Mouse (Mus musculus) T-cell, adult 66 days (primary cell): Measurements from ENCODE around the gene Cdt1. TPM values are rescaled to one million over a fixed set of nuclear protein-coding genes. Genes with fewer than 3 reads are reported as not detected.

Experiments used
- total RNA-seq, 2 experiments: library from RNA; stranded (reverse); gene quantifications; 3 replicates in 1 of 2; 4 replicates in 1 of 2; pipeline ENCODE4 v1.2.4; 2023

The Cdt1 gene
- total RNA-seq: 10 to 100 TPM; 72.0 to 78.6 TPM

DNA sequence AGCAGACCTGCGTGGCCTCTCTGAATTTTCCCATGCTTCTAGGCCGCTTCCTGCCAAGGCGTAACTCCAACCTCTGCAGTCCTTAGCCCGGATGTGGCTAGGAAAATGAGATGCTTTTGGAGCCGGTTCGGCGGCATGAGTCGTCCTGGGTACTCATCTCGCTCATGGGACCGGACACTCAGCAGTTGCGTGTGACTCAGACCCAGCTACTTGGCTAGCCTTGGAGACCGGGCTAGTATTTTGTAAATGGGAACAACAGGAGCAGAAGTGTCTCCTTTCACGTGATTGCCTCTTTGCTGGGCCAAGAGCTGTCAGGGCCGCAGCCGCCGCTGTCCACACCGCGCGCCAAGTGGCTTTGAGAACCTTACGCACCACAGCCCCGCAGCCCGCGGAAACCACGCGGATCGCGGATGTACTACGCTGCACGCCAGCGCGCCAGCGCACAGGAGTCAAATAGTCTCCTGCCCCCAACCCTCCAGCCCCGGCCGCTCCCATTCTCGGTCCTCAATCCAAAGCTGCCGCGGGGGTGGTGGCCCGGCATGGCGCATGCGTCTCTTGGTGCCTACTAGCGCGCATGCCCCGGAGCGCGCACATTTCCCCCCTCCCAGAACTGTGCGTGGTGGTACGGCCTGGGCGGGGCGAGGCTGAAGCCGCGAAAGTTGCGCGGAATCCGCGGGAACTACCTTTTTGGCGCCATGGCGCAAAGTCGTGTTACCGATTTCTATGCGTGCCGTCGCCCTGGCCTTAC lies at the start of gene Cdt1:
Gene Cdt1 (plus strand): TSS at position 655 of the 748 bp plus-strand sequence.

DNA sequence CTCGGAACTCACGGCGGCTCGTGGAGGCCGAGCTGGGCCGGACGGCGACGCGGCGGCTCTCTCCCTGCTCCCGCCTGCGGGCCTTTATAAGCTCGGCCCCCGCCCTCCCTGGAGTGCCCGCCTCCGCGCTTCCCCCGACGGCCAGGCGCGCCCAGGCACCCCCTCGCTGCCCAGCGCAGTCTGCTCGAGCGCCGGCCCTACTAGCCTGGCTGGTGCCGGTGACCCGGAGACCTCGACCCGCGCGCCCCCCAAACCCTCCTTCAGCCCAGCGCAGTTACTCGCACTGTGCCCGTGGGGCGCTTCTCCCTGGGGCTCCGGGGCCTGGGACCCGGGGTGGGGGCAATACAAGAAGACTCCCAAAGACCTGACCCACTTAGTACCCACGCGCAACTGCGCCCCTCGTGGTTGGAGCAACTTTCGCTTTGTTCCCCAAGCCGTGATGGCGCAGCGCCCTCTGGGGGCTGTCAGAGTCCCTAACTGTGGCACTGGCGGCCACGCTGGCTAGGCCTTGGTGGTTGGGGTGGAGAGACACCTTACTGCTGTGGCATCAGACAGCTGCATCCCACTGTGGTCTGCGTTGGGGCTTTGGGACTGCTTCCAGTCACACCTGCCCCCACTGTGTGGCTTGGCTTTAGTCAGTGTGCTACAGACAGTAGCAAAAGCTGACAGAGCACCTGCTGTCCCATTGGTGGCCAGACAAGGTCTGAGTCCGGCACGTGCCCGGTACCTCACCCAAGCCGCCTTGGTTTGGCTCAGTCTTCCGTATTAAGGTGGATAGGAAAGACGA lies 16.4 kb upstream of the Cdt1 start, which contains the start of gene Piezo1:
Gene Piezo1 (minus strand): TSS at position 65 of the 787 bp plus-strand sequence.

DNA sequence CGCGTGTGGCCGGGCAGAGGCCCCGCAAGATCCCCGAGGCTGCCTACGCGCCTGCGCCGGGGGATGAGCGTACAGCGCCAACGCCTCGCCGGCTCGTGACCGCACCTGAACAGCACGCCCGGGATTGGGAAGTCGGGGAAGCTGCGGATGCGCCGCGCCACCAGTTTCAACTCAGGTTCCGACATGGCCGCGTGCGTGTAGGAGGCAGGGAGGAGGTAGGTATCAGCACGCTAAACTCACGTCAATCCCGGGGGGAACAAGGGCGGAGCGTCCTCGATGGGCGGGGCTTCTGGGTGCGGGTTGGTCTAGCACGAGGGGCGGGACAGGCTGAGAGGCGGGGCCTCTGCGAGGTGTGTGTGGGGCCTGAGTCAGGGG lies 8.8 kb downstream of the Cdt1 start, which contains the start of gene Aprt:
Gene Aprt (minus strand): TSS at position 262 of the 375 bp plus-strand sequence.

DNA sequence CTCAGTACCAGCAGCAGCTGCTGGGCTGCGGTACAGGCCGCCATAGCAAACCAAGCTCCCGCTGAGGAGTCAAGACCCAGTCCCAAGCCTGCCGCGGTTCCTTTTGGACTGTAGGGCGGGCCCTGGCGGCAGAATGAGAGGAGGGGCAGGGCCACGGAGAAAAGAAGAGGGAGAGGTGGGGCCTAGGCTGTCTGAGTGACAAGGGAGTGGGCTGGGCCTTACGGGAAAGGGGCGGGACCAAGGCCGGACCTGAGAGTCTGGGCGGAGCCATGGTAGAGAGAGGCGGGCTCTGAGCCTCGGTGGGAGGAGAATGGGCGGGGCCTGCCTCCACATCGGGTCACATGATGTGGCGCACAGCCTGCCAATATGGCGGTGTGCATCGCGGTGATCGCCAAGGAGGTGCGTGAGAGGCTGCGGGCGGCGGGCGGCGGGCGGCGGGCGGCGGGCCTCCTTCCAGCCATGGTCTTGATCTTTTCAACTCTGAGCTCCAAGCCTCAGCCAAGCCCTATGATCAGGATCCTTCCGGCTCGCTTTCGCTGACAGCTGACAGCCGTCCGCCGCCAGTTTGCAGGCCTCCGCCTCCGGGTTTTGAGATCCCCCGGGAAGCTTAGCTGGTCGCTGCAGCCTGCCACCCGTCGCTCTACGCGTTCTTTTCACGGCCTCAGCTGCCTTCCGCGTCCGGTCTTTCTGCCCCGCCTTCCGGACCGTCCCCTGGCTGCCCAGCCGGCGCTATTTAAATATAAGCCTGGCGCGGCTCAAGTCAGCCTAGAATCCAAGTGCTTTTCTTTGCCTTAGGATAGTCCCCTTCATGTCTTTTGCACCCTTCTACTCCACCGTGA lies 43.7 kb downstream of the Cdt1 start, which contains the start of the genes Galns and Trappc2l:
Gene Galns (minus strand): TSS at position 169 of the 839 bp plus-strand sequence.
Gene Trappc2l (plus strand): TSS at position 346 of the 839 bp plus-strand sequence.

DNA sequence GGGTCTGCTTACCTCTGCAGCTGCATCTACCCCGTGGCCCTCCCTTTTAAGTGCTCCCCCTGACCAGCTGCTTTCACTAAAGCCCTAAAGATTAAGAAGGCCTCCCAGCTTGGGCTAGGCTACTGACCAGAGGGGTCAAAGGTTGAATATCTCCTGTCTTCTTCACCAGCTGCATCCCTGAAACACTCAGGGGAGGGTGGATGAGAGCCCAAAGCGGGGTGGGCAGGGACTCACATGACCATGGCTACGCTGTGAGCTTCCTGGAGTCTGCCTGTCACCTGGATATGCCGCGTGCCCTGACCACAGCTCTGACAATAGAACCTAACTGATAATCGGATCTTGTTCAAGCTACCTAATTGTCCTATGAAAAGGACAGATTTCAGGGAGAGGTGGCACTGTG lies 54.9 kb downstream of the Cdt1 start, which contains the start of gene Pabpn1l:
Gene Pabpn1l (minus strand): TSS at position 13 of the 400 bp plus-strand sequence.

Other genes starting within 250 kb of the Cdt1 start
- gene Trhr2, start 207.3 kb upstream of the Cdt1 start, total RNA-seq: not detected
- 100 to 1,000 TPM in 1 of 2 experiments, 10 to 100 TPM in 1; 99.5 to 108 TPM for gene Zc3h18, start 191.4 kb upstream of the Cdt1 start, total RNA-seq
- gene Il17c, start 146.0 kb upstream of the Cdt1 start, total RNA-seq: 1 to 10 TPM in 1 of 2 experiments, not detected in 1; 1.1 TPM
- 100 to 1,000 TPM; 150 to 183 TPM for gene Cyba, start 135.1 kb upstream of the Cdt1 start, total RNA-seq
- gene Mvd, start 124.6 kb upstream of the Cdt1 start, total RNA-seq: 10 to 100 TPM; 12.1 to 14.2 TPM
- gene Snai3, start 107.3 kb upstream of the Cdt1 start, total RNA-seq: 1 to 10 TPM; 6.2 to 6.9 TPM
- 10 to 100 TPM; 91.9 to 98.7 TPM for gene Rnf166, start 92.0 kb upstream of the Cdt1 start, total RNA-seq
- gene Ctu2, start 91.9 kb upstream of the Cdt1 start, total RNA-seq: 10 to 100 TPM; 58.5 to 59.7 TPM
- 10 to 100 TPM; 51.0 TPM for gene Piezo1, start 16.7 kb upstream of the Cdt1 start, total RNA-seq
- 10 to 100 TPM; 78.5 to 82.2 TPM for gene Aprt, start 8.9 kb downstream of the Cdt1 start, total RNA-seq
- gene Galns, start 43.4 kb downstream of the Cdt1 start, total RNA-seq: 10 to 100 TPM; 10.7 to 11.5 TPM
- 10 to 100 TPM; 39.9 to 44.3 TPM for gene Trappc2l, start 43.6 kb downstream of the Cdt1 start, total RNA-seq
- gene Pabpn1l, start 54.7 kb downstream of the Cdt1 start, total RNA-seq: not detected
- gene Cbfa2t3, start 131.1 kb downstream of the Cdt1 start, total RNA-seq: 1 to 10 TPM; 2.8 to 4.6 TPM
- gene Acsf3, start 207.5 kb downstream of the Cdt1 start, total RNA-seq: 10 to 100 TPM; 11.2 to 11.9 TPM